Mouse (Mus musculus) megakaryocyte, embryonic 14.5 days (primary cell): ENCODE measurements at regions not wholly inside any gene's neighbourhood (a gene's known extent, or its start where the extent isn't known, plus 50 kb on each side); places are given as distances from the start of the nearest gene placed in this dataset.

Source experiments
- H3K27me3 ChIP-seq: replicated peaks from 2 replicates; pipeline ENCODE3; 2012; ENCODE audit warnings: inconsistent platforms
- H3K36me3 ChIP-seq: replicated peaks from 2 replicates; pipeline ENCODE3; 2012; ENCODE audit warnings: low read length, inconsistent platforms, mixed read lengths
- H3K4me1 ChIP-seq: 2 replicates; pipeline ENCODE4 v1.6.1; 2012; ENCODE audit warnings: inconsistent platforms
- H3K4me3 ChIP-seq: replicated peaks from 2 replicates; pipeline ENCODE3; 2012; ENCODE audit warnings: moderate library complexity, mild to moderate bottlenecking, inconsistent platforms
- H3K9me3 ChIP-seq: 2 replicates; pipeline ENCODE4 v1.6.1; 2012; ENCODE audit warnings: inconsistent platforms
- FLI1 ChIP-seq: IDR thresholded peaks from 2 replicates; pipeline ENCODE4 v1.6.1; 2012; ENCODE audit warnings: low read length, inconsistent platforms, mixed read lengths
- GATA1 ChIP-seq: IDR thresholded peaks from 3 replicates; pipeline ENCODE4 v1.6.1; 2012; ENCODE audit warnings: mixed read lengths, low read length, inconsistent platforms, borderline replicate concordance

- Histone ChIP-seq H3K4me3 (no peak overlapping the region), H3K27me3 (no peaks in the 10 kb centered on the region), H3K36me3 (no peaks in the 10 kb centered on the region), H3K4me1 (no peaks in the 10 kb centered on the region), H3K9me3 (no peaks in the 10 kb centered on the region)
- no peak for TF ChIP-seq FLI1
- no peak for TF ChIP-seq GATA1
These were observed 326.1 kb upstream of the Zfp637 start for GRCm38 (mm10) chr6:117514831-117515230.

DNA sequence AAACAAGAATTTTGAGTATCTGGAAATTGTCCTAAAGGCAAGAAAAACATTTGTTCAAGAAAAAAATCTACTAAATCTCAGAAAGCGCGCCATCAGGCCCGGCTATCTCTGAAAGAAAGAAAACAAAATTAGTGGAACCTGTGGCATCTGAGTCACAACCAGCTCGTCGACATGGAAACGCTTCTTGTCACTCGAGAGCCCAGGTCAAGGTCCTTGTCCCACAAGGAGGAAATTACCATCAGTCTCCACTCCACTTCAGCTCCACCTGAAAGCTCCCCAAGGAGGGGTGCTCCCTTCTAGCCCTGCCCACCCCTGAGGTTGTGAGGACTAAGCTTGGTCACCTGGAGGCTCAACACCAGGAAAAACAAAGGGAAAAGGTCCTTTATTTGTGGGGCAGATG, 324.1 kb upstream of the Zfp637 start:
- Histone ChIP-seq H3K27me3 (no peaks in the 10 kb centered on the region), H3K9me3 (no peaks in the 10 kb centered on the region), H3K4me3 (no peak overlapping the region), H3K4me1 (no peaks in the 10 kb centered on the region), H3K36me3 (no peaks in the 10 kb centered on the region)
- TF ChIP-seq FLI1 = no peak
- no peak for TF ChIP-seq GATA1

GRCm38 (mm10) chr6:117518939-117519338, 322.0 kb upstream of the Zfp637 start:
- TF ChIP-seq FLI1 (no peak), GATA1 (no peak)
- H3K9me3 ChIP-seq = no peaks in the 10 kb centered on the region
- H3K4me1 ChIP-seq = no peaks in the 10 kb centered on the region
- H3K27me3 ChIP-seq = no peaks in the 10 kb centered on the region
- no peaks in the 10 kb centered on the region for H3K36me3 ChIP-seq
- no peak overlapping the region for H3K4me3 ChIP-seq

- Histone ChIP-seq H3K4me1 (no peaks in the 10 kb centered on the region), H3K9me3 (no peaks in the 10 kb centered on the region), H3K27me3 (no peaks in the 10 kb centered on the region), H3K36me3 (no peaks in the 10 kb centered on the region), H3K4me3 (no peak overlapping the region)
- TF ChIP-seq FLI1 (no peak), GATA1 (no peak)
These were observed 321.5 kb upstream of the Zfp637 start for GRCm38 (mm10) chr6:117519466-117519865.

DNA sequence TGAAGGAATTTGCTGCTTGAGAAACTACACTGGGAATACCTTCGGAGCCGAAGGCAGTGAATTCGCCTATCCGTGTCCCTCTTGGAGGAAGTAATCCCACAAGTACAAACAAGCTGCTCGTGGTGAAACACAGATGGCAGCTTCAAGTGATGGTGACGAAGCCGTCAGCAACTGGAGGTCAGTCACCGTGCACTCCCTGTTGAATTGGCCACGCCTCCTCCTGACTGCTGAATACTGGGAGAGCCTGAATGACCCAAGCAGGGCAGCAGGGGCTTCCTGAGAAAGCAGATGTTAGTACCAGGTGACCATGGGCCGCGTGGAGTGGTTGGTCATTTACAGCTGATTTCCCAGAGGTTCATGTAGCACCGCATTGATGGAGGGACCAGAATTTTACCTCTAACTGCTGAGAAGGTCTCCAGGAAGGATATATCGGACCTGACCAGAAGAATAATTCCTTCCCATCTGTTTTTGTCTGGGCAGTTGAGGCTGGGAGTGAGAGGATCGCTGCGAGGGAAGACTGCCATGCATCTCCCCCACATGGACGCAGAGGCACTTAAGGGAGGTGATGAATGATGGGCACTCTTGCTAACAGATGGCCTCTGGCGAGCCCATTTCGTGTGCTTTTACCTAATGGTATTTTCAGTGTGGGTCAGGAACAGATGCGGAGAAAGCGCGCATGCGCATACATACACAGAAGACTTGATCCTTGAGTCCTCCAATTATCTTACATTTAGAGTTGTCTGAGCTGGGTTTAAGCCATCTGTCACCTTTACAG, 314.6 kb upstream of the Zfp637 start:
- H3K4me1 ChIP-seq = no peaks in the 10 kb centered on the region
- no peak for TF ChIP-seq GATA1
- no peak for TF ChIP-seq FLI1
- H3K4me3 ChIP-seq = no peak overlapping the region
- peaks cover 9% of the 10 kb centered on the region; the same call in 1 of the 2 replicates for H3K9me3 ChIP-seq
- H3K36me3 ChIP-seq = no peaks in the 10 kb centered on the region
- no peaks in the 10 kb centered on the region for H3K27me3 ChIP-seq

GRCm38 (mm10) chr6:117527526-117527925, 313.5 kb upstream of the Zfp637 start:
- Histone ChIP-seq H3K36me3 (no peaks in the 10 kb centered on the region), H3K27me3 (no peaks in the 10 kb centered on the region), H3K9me3 (peaks cover 12% of the 10 kb centered on the region; the same call in 1 of the 2 replicates), H3K4me3 (no peak overlapping the region), H3K4me1 (no peaks in the 10 kb centered on the region)
- no peak for TF ChIP-seq GATA1
- TF ChIP-seq FLI1 = no peak

DNA sequence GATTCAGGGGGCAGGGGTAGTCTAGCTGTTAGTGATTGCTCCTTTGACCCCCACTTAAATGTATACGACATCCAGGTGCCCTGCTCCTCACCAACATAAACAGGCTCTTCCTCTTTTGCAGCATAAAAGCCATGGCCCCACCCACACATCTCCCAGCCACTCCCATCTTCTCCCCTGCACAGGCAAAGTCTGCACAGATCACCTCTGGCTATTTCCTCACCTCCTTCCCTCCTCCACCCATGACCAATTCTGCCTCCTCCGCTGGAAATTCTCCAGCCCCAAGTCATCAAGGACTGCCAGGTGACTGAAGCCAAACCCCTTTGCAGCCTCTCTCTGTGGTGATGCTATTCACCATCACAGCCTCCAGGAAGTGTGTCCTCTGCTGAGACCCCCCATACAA, 306.8 kb upstream of the Zfp637 start:
- Histone ChIP-seq H3K9me3 (peaks cover 21% of the 10 kb centered on the region), H3K36me3 (no peaks in the 10 kb centered on the region), H3K4me1 (no peaks in the 10 kb centered on the region), H3K4me3 (no peak overlapping the region), H3K27me3 (no peaks in the 10 kb centered on the region)
- TF ChIP-seq GATA1 = no peak
- no peak for TF ChIP-seq FLI1

- no peak for TF ChIP-seq FLI1
- TF ChIP-seq GATA1 = no peak
- H3K4me3 ChIP-seq = no peak overlapping the region
- H3K27me3 ChIP-seq = no peaks in the 10 kb centered on the region
- no peaks in the 10 kb centered on the region for H3K36me3 ChIP-seq
- H3K4me1 ChIP-seq = no peaks in the 10 kb centered on the region
- H3K9me3 ChIP-seq = peaks cover 26% of the 10 kb centered on the region
These were observed 306.0 kb upstream of the Zfp637 start for GRCm38 (mm10) chr6:117534991-117535390.

- Histone ChIP-seq H3K9me3 (peaks cover 26% of the 10 kb centered on the region), H3K36me3 (no peaks in the 10 kb centered on the region), H3K27me3 (no peaks in the 10 kb centered on the region), H3K4me1 (no peaks in the 10 kb centered on the region), H3K4me3 (no peak overlapping the region)
- TF ChIP-seq FLI1 (no peak), GATA1 (no peak)
These were observed 304.9 kb upstream of the Zfp637 start for GRCm38 (mm10) chr6:117536084-117536483.

GRCm38 (mm10) chr6:117542431-117542830, 298.5 kb upstream of the Zfp637 start:
- Histone ChIP-seq H3K27me3 (no peaks in the 10 kb centered on the region), H3K9me3 (peaks cover 15% of the 10 kb centered on the region), H3K4me3 (no peak overlapping the region), H3K4me1 (no peaks in the 10 kb centered on the region), H3K36me3 (no peaks in the 10 kb centered on the region)
- TF ChIP-seq FLI1 = no peak
- no peak for TF ChIP-seq GATA1
